Mouse (Mus musculus) cortical plate, adult 2 months (tissue): Measurements from ENCODE around the gene Pomc.

Experiments used
- CTCF ChIP-seq: fragments of 200-500 bp; IDR thresholded peaks from 2 replicates; pipeline ENCODE4 v1.5.1; 2011; ENCODE audit warnings: mild to moderate bottlenecking, control low read depth, low read length; ENCODE audit not compliant: insufficient read depth; ENCODE audit errors: extremely low read depth
- POLR2A ChIP-seq: fragments of 200-500 bp; IDR thresholded peaks from 2 replicates; pipeline ENCODE4 v1.6.1; 2011; ENCODE audit warnings: mild to moderate bottlenecking, low read length, control low read depth; ENCODE audit not compliant: insufficient read depth; ENCODE audit errors: extremely low read depth

DNA sequence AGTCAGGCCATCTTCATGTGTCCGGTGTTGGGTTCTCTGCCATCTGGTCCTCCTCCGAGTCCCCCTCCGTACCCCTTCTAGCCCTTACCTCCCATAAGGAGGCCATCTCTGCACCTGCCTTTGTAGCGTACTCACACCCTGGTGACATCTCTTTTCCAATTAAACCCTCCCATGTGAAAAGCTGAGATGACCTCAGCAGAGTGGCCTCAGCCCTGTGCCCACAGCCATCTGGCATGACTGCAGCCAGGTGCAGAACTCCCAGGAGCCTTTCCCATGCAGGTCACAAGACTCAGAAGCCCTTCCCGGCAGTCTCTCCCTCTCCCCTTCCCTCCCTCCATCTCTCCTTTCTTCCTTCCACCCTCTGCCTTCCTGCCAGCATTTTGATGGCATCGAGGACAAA, 7.2 kb upstream of the Pomc start:
- TF ChIP-seq POLR2A = no peak
- TF ChIP-seq CTCF = no peak
